Mouse (Mus musculus): ENCODE measurements at regions not wholly inside any gene's neighbourhood (a gene's known extent, or its start where the extent isn't known, plus 50 kb on each side); places are given as distances from the start of the nearest gene placed in this dataset.

DNA sequence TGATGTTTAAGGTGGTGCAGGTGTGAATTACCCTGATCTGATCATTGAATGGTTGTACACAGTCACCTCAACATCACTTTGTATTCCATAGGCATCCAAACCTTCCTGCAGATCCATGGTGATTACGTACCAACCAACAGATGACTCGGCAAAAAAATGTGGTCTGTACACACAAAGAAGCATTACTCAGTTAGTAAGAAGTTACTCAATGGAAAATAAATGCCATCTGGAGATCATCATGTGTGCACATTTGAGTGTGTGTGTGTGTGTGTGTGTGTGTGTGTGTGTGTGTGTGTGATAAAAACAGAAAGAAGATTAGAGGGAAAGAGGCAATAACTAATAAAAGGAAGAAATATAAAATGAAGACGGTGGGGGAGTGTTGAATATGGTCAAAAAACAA, 1512.2 kb upstream of the Gm6569 start:
- no peak for DNase-seq

DNA sequence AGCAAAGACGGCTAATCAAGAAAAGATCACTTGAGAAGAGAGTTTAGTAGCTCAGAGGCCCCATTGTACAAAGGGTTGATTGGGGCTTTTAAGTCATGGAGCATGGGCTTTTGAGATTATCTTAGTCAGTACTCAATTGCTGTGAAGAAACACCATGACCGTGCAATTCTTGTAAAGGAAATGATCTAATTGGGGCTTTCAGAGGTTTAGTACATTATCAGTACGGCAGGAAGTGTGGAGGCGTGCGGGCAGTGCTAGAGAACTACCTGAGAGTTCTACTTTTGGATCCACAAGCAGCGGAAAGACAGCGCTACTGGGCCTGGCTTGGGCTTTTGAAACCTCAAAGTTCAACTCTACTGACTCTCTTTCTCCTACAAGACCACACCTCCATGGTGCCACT, 1511.2 kb upstream of the Gm6569 start:
- DNase-seq, result no peak

DNA sequence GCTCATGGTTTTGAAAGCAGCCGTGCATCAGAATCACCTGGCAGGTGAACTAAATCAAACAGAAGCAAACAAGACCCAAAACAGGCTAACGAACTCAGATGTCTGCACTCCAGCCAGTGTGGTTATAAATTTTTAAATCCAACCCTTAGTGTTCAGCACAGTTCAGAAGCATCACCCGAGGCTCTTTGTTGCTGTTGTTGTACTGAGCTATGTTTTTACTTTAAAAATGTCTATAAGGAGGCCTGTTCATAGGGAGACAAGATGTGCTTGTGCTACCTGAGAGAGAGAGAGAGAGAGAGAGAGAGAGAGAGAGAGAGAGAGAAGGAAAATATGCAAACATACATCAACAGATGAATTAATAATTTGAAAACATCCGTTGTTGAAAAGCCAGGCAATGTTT, 1503.1 kb upstream of the Gm6569 start:
- no peak for DNase-seq

DNA sequence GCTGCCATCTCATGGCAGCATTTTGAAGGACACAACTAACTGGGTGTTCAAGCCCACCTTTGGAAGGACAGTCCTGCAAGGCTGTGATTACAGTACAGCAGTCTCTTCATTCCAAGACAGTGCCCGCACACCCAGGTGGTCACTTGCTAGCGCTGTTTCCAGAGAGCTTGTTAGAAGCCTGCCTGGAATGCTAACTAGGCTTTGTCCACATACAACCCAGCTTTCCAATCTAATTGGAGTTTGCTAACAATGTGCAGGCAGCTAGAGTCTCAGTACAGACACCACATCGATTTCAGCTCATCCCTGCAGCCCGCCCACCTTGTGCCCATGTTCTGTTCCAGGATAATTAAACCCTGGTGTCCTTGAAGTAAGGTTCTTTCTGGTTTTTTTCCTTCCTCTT, 1499.9 kb upstream of the Gm6569 start:
- no peak for DNase-seq

DNA sequence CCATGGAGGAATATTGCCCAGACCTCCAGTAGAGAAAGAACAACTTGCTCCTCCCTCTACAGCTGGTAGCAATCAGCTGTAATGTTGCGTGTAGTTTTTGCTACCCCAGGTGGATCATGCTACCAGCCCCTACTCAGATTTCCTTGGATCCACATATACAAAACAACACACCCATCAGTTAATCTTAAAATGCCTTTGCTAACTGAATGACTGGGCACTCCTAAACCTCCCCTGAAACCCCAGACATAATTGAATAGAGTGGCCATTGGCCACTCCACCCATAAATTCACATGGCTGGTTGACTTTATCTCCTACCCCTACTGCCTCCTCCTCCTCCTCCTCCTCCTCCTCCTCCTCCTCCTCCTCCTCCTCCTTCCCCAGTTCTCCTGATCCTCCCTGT, 1494.7 kb upstream of the Gm6569 start:
- no peak for DNase-seq

DNA sequence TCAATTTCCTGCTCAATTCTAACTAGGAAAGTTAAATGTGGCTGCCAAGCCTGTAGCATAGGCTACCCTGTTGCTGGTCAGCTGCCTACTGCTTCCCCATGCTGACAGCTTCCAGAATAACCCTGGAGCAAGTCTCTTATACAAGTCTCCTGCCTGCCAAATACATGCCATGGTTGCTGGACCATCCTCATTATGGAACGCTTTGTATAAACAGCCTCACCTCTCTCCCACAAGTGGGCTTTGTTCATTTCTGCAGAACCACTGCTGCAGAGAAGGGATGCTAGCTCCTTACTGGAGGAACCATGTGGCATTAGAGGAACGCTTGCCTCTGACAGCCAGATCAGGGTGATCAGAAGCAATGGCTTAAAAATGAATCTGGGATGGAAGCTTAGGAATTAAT, 1492.4 kb upstream of the Gm6569 start:
- no peak for DNase-seq

DNA sequence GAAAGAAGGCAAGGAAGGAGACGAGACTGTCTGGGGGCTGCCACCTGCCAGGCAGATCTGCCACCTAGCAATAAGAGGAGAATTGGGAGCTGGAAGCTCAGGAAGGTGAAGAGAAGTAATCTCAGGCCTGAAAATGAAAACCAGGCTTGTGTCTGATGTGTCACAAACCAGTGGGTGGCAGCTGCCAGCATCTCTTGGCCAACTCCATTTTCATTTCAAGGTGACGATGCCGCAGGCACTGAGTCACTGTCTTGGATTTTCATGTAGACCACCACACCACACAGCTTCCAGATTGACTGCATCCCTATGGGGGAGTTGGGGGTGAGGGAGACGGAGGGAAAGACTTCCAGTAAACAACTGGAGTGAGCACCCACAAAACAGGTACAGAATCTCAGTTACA, 1491.9 kb upstream of the Gm6569 start:
- DNase-seq, result peak; percentile 26

DNA sequence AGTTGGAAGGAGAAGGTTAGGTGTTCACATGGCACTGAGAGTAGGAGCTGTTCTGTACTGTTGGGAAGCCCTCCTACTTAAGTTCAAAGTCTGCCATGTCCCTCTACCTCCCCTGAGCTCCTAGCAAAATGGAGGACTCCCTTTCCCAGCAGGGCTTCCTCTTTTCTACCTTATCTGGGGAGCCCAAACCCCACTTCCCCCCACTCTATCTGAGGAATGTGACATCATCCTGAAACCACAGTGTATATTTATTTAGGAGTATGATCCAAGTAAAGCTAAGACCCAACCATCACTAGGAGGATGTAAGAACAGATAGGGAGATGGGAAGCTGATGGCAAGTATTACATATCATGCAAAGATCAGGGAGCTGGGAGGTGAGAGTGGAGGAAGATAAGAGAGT, 1490.6 kb upstream of the Gm6569 start:
- no peak for DNase-seq

DNA sequence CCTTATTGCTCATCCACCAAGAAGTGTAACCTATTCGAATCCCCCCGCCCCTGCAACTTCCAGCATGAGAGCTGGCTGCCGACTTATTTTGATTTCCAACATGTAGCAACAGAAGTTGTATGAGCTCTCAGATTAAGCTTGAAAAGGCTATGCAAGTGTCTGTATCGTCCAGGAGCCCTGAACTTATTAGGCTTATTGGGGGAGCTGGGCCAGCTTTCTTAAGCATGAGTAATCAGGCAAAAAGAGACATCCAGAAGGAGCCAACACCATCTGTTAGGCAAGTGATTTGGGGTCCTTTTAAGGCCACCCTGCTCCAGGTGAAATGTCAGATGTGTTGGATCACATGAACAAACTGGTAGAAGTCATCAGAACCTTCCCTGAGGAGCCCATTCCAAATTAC, 1481.0 kb upstream of the Gm6569 start:
- no peak for DNase-seq

DNA sequence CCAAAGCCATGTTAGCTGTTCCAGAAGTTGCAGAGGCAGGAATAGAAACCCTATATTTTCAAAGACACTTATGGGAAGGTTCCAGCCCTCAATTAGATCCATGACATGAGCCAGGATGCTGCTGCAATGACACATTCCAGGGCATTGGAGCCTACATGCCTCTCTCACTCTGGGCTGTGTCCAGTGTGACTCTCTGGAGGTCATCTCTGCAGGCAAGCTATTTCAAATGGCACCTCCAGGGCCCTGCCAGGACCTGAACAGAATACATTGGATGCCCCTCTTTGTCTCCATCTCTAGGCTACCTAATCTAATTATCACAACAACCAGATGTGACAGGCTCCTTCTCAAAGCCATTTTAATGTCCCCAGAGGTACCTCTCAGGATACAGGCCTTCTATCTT, 1478.7 kb upstream of the Gm6569 start:
- DNase-seq, result no peak

DNA sequence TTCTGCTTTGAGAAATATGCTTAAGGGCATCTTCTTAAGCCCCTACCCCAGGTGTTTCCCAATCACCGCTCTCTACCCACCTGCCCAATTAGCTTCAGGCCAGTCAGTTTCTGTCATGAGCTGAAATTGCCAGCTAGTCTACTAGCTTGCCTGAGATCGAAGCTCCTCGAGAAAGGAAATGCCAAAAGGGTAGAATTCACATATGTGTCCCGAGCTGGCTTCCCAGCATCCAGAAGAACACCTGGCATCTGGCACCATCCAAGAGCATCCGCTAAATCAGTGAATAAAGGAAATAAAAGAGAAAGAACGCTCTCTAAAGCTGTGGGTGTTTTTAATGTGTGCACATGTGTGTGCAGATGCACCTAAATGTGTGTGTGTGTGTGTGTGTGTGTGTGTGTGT, 1474.7 kb upstream of the Gm6569 start:
- DNase-seq, result no peak

DNA sequence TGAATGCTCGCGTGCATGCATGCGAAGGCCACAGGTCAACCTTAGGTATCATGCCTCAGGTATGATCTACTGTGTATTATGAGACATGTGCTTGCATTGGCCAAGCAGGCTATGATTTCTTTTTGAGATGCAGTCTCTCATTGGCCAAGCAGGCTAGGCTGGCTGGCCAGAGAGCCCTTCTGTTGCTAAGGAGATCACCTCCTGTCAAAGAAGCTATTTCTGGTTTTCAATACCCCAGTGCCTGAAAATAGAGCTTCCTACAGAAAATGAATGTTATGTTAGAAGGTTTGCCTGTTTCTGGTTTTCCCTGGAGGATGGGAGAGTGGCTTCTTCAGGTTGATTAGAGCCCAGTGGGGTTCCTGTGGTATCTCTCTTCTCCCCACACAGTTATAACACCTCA, 1474.3 kb upstream of the Gm6569 start:
- peak; percentile 42 for DNase-seq

DNA sequence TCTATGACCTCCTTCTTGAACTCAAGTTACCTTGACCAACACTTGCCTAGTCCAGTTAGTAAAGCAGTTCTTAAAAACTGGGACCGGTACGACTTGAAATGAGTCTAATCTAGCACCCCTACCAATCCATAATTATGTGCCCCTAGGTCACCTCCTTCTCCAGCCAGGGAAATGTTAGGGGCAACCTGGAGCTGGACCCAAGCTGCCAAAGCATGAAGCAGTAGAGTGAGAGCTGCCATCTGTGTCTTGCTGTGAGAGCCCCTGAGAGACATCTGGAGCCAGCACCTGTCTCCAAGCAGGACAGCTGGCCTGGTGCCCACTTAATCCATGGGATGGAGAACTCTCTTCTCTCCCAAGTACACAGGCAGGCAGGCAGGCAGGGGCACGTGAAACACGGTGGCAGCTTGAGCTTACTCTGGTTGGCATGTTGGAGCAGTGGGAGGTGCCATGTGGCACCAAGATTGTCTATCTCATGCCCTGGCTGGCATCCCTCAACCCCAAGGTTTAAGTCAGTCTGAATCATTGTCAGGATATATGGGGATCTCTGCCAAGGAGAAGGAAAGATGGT, 1473.8 kb upstream of the Gm6569 start:
- DNase-seq, result peak; percentile 18

DNA sequence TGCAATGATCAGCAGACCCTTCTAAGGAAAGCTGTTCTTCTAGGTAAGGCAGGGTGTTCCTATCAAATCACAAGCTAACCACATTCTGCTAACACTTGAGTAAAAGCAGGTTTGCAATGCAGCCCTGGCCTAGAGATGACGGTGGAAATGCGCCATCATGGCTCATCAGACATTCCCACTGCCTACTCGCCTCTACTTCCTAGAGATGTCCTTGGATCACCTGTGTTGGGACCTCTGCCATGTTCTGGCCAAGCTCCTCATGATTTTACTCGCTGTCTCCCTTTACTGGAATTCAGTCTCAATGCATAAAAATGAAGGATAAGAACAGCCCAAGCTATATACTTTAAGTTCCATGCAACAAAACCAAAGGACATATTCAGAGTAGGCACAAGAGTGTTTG, 1461.3 kb upstream of the Gm6569 start:
- DNase-seq, result no peak

DNA sequence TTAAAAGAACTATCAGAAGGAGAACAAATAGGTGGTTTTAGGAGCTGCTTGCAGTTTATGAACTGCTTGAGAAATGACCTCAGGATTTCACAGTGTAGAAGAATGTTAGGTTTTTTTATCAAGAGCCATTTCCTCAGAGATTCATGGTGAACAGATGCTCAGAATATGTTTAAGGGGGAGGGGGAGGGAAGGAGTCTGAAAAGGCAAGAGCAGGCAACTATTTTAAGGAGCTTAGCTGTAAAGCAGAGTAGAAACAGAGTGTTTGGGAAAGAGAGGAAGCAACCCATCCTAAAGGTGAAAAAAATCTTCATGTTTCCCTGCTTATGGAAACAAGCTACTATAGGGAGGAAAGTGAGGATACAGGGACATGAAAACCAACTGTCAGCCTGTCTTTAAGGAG, 1457.2 kb upstream of the Gm6569 start:
- peak; percentile 25 for DNase-seq

DNA sequence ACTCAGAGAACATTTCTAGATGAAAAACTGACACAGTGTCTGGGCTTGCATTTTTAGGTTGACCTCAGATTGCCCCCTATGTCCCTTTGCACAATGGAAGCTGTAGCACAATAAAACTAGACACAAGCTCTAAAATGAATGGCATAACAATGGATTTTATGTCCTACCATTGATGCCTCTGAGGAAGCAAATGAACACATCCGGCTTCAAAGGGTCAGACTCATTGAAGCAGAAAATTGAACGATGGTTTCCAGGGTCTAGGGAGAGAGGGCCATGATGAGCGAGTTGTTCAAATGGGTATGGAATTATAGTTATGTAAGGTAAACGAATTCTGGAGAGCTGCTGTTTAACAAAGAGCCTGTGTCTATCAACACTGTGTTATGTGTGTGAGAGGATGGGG, 1455.1 kb upstream of the Gm6569 start:
- DNase-seq, result no peak

DNA sequence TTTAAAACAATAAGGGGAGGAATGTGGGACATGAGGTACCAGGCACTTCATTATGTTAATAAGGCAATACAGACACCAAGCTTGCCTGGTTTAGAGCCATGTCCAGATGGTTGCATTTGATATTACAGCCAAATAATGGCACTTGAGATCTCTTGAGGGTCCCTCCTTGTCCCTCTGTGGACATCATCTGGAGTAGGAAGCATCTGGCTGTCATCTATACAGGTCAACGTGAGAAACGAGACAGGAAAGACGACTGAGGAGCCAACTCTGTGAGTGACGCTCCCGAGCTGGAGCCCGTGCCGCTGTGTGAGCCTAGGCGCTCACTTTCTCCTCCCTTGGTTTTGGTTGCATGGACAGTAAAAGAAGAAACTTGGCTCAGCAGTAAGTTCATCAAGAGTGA, 1453.2 kb upstream of the Gm6569 start:
- no peak for DNase-seq

DNA sequence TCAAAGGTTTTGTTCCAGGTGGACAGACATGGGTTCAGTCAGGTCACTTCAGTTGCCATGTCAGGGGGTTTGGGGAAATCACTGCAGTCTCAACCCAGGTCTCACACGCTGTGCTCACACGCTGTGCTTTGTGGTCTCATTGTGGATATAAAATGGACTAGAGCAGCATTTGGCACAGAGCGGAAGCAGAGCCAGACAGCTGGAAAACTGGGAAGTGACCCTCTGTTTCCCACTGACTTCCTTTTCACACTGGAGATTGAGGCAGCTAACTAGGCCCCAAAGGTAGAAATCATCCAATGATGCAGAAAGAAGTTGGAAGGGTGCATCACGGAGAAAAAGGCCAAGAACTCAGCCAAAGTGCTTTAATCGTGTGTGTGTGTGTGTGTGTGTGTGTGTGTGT, 1452.6 kb upstream of the Gm6569 start:
- no peak for DNase-seq

DNA sequence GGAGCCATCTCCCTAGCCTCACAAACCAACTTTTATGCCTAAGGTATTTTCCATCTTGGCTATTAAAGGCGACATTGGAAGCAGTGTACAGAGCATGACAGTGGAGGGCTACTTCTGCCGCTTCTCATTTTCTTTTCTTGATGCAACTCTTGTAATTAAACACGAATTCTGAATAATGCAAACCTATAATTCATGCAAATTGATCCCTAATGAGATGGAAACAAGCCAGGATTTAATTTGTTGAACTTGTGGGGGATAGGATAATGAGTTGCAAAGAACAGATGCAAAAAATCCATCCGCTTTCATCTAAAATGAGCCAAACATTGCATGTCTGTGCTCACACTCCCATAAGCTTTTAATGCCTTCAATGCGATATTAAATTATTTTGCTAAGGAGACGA, 1451.8 kb upstream of the Gm6569 start:
- DNase-seq, result no peak

DNA sequence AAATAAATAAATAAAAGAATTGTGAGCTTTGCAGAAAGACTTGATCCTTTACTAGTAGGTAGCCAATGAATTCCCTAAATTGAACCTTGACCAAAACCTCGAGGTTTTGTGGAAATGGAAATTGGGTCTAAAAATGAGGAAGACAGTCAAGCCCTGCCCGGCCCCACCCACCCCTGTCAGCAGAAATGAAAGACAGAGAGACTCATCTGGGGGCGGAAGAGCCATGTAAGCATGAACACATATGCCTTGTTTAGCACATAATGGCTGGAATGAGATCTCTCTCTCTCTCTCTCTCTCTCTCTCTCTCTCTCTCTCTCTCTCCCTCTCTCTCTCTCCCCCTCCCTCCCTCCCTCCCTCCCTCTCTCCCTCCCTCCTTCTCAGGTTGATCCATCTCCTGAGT, 1451.3 kb upstream of the Gm6569 start:
- DNase-seq, result no peak

DNA sequence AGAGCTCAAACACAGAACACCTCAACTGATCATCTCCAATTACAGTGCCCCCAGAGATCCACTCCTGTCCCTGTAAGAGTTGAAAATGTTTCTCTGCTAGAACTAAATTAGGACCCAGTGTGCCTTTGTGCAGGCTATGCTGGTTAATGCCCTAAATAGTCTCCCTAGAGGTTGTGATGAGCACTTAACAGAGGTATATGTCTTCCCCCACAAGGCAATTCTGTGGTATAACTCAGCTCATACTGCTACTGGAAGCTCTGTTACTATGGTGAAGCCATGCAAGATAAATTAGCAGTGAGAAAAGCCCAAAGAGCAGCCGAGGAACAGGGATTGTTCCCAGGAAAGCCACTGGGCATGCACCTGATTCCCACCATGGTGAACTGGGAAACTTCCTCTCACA, 1450.9 kb upstream of the Gm6569 start:
- DNase-seq, result no peak

DNA sequence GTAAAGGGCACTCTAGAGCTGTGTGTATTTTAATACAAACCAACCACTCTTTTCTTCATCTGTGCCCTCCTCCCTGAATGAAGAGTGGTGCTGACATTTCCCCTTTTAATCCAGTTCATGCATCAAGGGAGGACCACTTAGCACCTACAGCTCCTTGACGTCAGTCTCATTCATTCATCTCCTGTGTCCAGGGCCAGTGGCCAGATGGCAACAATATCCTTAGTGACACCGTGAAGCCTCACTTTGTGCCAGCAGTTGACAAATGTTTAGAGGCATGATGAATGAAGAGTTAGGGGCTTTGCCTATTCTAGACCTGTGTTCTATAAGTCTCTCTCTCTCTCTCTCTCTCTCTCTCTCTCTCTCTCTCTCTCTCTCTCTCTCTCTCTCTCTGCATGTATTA, 1441.1 kb upstream of the Gm6569 start:
- DNase-seq, result no peak

DNA sequence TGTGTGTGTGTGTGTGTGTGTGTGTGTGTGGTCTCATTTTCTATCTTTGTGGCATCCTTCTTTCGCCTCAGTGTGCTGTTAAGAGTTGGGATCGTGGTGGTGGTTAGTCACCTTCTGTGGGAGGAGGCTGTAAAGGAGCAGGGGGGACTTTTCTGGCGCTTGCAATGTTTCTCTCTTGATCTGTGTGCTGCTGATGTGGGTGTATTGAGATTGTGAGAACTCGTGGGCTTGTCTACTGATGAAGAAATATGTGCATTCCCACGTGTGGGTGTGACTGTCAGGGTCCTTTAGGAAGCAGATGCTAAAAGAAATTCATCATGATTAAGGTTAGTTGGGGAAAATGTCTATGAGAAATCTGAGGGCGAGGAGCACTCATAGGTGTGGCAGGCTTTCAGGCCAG, 1422.4 kb upstream of the Gm6569 start:
- peak; percentile 83 for DNase-seq

Data from right cerebral cortex, adult 18-20 months (tissue).